Mouse (Mus musculus): ENCODE measurements around the gene Nhs.

Nhs gene

GRCm38 (mm10) chrX:162159637-162160611 lies at the start of gene Nhs:
TSS of gene Nhs (minus strand) at chrX:162159730.
- no peak for DNase-seq (ENCODE audit: low spot score)

DNA sequence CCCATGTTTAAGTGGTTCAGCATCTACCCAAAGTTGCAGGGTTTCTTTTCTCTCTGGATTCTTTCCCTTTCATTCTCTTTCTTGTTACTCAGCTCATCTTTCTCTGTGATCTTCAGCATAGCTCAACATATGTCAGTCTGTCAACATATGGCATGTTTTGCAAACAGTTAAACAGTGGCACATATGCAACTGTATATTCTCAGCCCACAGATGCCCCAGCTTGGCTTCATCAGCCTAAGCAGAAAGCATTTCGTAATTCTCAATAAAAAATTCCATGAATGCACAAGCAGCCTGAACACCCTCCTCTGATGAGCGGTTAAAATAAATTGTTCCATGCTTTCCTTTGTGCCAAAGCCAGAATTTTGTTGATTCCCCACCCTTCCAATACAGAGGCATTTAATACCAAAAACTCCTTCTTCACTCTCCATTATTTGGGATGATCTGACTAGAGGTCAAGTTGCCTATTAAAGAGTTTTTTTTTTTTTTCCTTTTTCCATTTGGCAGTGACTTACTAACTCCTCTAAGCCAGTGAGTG lies 46.9 kb upstream of the Nhs start:
- no peak for DNase-seq (ENCODE audit: low spot score)

GRCm38 (mm10) chrX:162158743-162159636 lies 540 bp downstream of the Nhs start:
- no peak for DNase-seq (ENCODE audit: low spot score)

DNA sequence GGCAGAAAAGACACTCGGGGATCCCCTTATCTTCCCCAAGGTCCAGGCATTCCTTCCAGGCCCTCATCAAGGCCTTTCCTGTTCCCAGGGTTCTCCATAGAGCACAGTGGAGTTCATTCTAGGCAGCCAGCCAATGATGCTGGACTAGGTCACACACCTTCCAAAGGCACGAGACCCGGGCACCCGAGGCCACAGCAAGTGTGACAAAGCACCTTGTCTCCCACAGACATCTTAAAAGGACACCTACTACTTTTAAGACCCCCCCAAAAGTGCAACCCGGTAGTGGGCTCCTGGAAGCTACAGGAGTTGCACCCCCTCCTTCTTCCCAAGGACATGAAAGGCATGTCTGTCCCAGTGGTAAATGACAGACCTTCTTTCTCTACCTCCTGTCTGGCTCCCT lies 1.4 kb downstream of the Nhs start:
- no peak for DNase-seq (ENCODE audit: low spot score)

- DNase-seq (ENCODE audit: low spot score), result no peak
Observed at GRCm38 (mm10) chrX:162137807-162138206, 21.7 kb downstream of the Nhs start.

GRCm38 (mm10) chrX:162113257-162113656 lies 46.3 kb downstream of the Nhs start:
- no peak for DNase-seq (ENCODE audit: low spot score)

GRCm38 (mm10) chrX:162102802-162103434 lies 56.6 kb downstream of the Nhs start:
- no peak for DNase-seq (ENCODE audit: low spot score)

- no peak for DNase-seq (ENCODE audit: low spot score)
Observed at GRCm38 (mm10) chrX:162098364-162098763, 61.2 kb downstream of the Nhs start.

GRCm38 (mm10) chrX:162087291-162087690 lies 72.2 kb downstream of the Nhs start:
- no peak for DNase-seq (ENCODE audit: low spot score)

- DNase-seq (ENCODE audit: low spot score), result no peak
Observed at GRCm38 (mm10) chrX:162085897-162086200, 73.7 kb downstream of the Nhs start.

DNA sequence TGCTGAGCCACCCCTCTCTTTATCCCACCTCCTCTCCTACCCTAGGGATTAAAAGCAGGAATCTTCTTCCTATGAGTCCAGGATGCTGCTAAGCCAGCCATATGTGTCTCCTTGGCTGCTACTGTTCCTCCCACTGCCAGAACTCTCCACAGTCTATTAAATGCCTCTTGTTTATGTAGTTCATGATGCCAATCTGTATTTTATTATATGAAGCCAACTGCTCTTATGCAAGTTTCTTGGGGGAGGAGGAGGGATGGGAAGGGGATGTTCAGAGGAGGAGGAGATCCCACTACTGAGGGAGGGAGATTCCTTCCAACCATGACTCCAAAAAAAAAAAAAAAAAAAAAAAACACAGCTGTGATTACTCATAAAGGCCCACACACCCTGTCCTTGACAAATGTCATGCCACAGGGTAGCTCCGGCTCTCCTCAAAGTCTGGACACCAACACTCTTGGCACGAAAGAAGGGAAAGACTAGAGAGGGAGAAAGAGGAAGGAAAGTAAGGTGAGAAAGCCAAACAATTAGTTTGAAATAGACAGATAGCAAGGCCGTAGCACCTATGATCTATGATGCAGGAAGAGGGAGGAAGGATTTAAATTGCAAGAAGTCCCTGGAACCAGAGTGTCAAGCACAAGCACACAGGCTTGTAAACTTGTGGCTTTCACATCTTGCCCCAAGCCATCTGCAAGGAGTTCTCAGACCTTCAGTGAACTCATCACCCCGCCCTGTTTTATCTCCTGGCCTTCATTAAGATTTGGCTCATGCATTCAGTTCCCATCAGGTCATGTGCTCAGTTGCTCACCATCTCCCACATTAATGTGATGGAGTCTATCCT lies 74.3 kb downstream of the Nhs start:
- DNase-seq (ENCODE audit: low spot score), result no peak

- no peak for DNase-seq (ENCODE audit: low spot score)
Observed at GRCm38 (mm10) chrX:162063164-162063563, 96.4 kb downstream of the Nhs start.

DNA sequence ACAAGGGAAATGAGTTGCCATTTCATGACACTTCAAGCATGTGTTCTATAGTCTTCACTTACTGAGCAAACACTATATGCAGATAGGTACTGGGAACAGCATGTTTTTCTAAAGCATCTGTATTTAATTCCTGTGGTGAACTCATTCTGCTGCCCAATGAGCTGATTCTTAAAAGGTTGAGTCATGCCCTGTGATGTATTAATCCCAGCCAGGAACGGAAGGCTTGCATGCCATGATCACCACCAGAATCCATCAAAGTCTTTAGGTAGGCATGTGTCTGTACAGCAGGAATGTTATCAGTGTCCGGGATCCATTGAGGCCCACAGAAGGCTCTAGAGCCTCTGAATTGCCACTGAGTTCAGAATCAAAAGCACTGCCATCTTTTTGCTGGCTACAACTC lies 103.9 kb downstream of the Nhs start:
- DNase-seq (ENCODE audit: low spot score), result no peak

DNA sequence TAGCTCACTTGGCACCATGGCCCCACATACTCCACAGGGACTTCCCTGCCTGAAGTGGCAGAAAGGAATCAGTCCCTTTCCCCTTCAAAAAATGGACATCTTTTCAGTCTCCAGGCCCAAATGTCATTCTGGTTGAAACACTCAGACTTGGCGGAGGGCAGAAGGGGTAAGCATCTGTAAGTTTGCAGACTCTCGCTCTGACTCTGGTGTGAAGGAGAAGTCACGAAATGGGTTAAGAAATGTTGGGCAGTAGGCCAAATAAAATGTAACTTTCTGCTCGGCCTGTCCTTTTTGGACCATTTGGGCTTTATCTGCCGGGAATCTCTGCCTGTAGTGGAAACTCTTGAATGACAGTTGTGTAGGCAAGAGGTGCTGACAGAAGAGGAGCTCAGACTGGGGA lies 106.0 kb downstream of the Nhs start:
- DNase-seq (ENCODE audit: low spot score), result no peak

GRCm38 (mm10) chrX:162052534-162052933 lies 107.0 kb downstream of the Nhs start:
- DNase-seq (ENCODE audit: low spot score), result no peak

GRCm38 (mm10) chrX:162049616-162050015 lies 109.9 kb downstream of the Nhs start:
- no peak for DNase-seq (ENCODE audit: low spot score)

- DNase-seq (ENCODE audit: low spot score), result no peak
Observed at GRCm38 (mm10) chrX:162045527-162045926, 114.0 kb downstream of the Nhs start.

GRCm38 (mm10) chrX:162044109-162044508 lies 115.4 kb downstream of the Nhs start:
- no peak for DNase-seq (ENCODE audit: low spot score)

- DNase-seq (ENCODE audit: low spot score), result no peak
Observed at GRCm38 (mm10) chrX:162025210-162025953, 134.1 kb downstream of the Nhs start.

GRCm38 (mm10) chrX:162021724-162022123 lies 137.8 kb downstream of the Nhs start:
- no peak for DNase-seq (ENCODE audit: low spot score)

All from spleen, adult 12 weeks (tissue).